Mouse (Mus musculus): Measurements from ENCODE around the gene Mettl21e. TPM values are rescaled to one million over a fixed set of nuclear protein-coding genes. Genes with fewer than 3 reads are reported as not detected.

The Mettl21e gene
- total RNA-seq, 2 experiments from 2014 or later, result not detected

Other genes with a start within 250 kb of the Mettl21e start
- not detected for gene Mettl21c, start 198.9 kb downstream of the Mettl21e start, total RNA-seq (2021)
- gene Gm8251, start 157.0 kb downstream of the Mettl21e start, total RNA-seq (2021), result not detected
- 10 to 100 TPM in 1 of 2 experiments, 1 to 10 TPM in 1; 8.0 to 10.9 TPM for gene Tex30, start 116.5 kb downstream of the Mettl21e start, total RNA-seq (2021)
- gene Kdelc1, start 100.2 kb downstream of the Mettl21e start, total RNA-seq (2021), result 10 to 100 TPM in 1 of 2 experiments, 1 to 10 TPM in 1; 8.6 to 10.6 TPM
- 10 to 100 TPM; 30.0 to 34.6 TPM for gene Bivm, start 100.0 kb downstream of the Mettl21e start, total RNA-seq (2021)
- 10 to 100 TPM; 21.5 to 22.8 TPM for gene Ercc5, start 71.2 kb downstream of the Mettl21e start, total RNA-seq (2021)